Mouse (Mus musculus) adipose tissue, adult 10 weeks (tissue): Measurements from ENCODE around the gene Zfp936. TPM values are rescaled to one million over a fixed set of nuclear protein-coding genes. Genes with fewer than 3 reads are reported as not detected.

Experiments
- polyA plus RNA-seq: library from polyadenylated mRNA; stranded (reverse); fragments of 350-450 nt; fragmentation: Illumina TruSeq; extraction: RNeasy Lipid Tissue Mini Kit (QIAGEN cat#74804); gene quantifications from one replicate; pipeline ENCODE4 v1.2.3, GENCODE M21; 2014; ENCODE audit warnings: low read depth, low replicate concordance

The Zfp936 gene
- not detected for polyA plus RNA-seq

GRCm38 (mm10) chr7:43113929-43114328 lies at the start of gene Zfp936:
Zfp936 (plus strand) TSS chr7:43114229.

Other genes starting within 250 kb of the Zfp936 start
- gene Gm2381, start 247.0 kb upstream of the Zfp936 start, polyA plus RNA-seq, result not detected
- gene Vmn2r63, start 180.4 kb upstream of the Zfp936 start, polyA plus RNA-seq, result not detected
- gene Gm9268, start 95.5 kb upstream of the Zfp936 start, polyA plus RNA-seq, result not detected
- 14.3 TPM for gene Zfp715, start 199.1 kb downstream of the Zfp936 start, polyA plus RNA-seq
- 0.38 TPM for gene Siglecf, start 237.1 kb downstream of the Zfp936 start, polyA plus RNA-seq